27 mouse cellular contexts compared by ENCODE assay signal in the genomic region with DNA sequence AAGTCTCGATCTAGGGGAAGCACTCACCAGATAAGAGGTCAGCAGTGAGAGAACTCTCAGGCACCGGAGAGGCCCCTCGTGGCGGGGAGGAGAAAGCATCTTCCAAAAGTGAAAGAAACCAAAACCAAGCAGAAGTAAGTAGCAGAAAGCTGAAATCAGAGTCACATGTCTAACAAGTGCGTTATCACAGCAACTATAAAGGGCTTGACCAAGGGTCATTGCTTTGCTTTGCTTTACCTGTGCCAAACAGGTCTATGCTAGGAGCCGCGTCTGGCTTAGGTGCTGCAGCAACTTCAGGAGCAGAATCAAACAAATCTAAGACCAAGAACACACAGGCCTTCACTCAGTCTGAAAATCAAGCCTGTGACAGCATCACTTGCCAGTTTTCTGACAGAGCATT. TPM values are rescaled to one million over a fixed set of nuclear protein-coding genes. Genes with fewer than 3 reads are reported as not detected.
A peak's percentile ranks its signal among the peaks of the same experiment; 100 is the strongest.
DNase-seq lines count a peak whose midpoint lies in the region; ATAC-seq and TF ChIP-seq lines count a peak whose summit lies in the region.
"Had no signal": no experiment of that assay in that cellular context is flagged by ENCODE, and none has a peak within 500 bp of the region (broad histone marks: within the 10 kb centered on the region; RNA-seq: fewer than 3 reads in every experiment).

No protein-coding gene starts in this region.

- no peak overlapping the region for H3K4me3 ChIP-seq in limb, embryonic 11.5 days (ENCODE audit: low read depth, low read length)
- H3K4me3 ChIP-seq in limb, embryonic 10.5 days: no peak overlapping the region
- no peak overlapping the region for H3K4me3 ChIP-seq in intestine, postnatal 0 days (ENCODE audit: low read depth, low read length)
- H3K4me3 ChIP-seq: embryonic facial prominence, embryonic 10.5 days; embryonic facial prominence, embryonic 13.5 days; erythroblast, embryonic 14.5 days; forebrain, embryonic 12.5 days; forebrain, embryonic 15.5 days; heart, adult 2 months; heart, embryonic 10.5 days; heart, embryonic 13.5 days; hindbrain, embryonic 13.5 days had no signal

- H3K27ac ChIP-seq in limb, embryonic 11.5 days (replicated peaks; ENCODE audit: low read depth, low read length): no peak overlapping the region
- H3K27ac ChIP-seq in limb, embryonic 10.5 days: no peak overlapping the region
- no peak overlapping the region for H3K27ac ChIP-seq in intestine, postnatal 0 days (ENCODE audit: low read depth, low read length)
- H3K27ac ChIP-seq: embryonic facial prominence, embryonic 10.5 days; embryonic facial prominence, embryonic 13.5 days; forebrain, embryonic 12.5 days; forebrain, embryonic 15.5 days; heart, adult 2 months; heart, embryonic 10.5 days; heart, embryonic 13.5 days; hindbrain, embryonic 13.5 days had no signal

- peak; percentile 17 for DNase-seq in limb, embryonic 11.5 days (ENCODE audit: low spot score)
- no peak for DNase-seq in limb, embryonic 10.5 days (ENCODE audit: low spot score)
- DNase-seq in ZHBTc4 (ENCODE audit: low read depth, low spot score): peak; percentile 22
- no peak for DNase-seq in adrenal gland, adult (ENCODE audit: inconsistent age in 2 of 2, low spot score in 1 of 2)
- no peak for DNase-seq in layer of hippocampus, adult 9-11 months
- DNase-seq: adrenal gland, adult 8-10 months; adrenal gland, postnatal 25 days; B cell, adult 2 months; cerebellum, adult 11-12 months; cerebellum, adult 8-10 months; cerebellum, postnatal 10 days; cerebellum, postnatal 36 days; embryo, embryonic 11 days; gastrocnemius, postnatal 25 days; heart, adult 2 months; heart, postnatal 14 days; kidney, adult 11 months had no signal

- H3K9me3 ChIP-seq in limb, embryonic 11.5 days (ENCODE audit: control insufficient read depth, low read length): no peaks in the 10 kb centered on the region
- H3K9me3 ChIP-seq in limb, embryonic 10.5 days (replicated peaks): no peaks in the 10 kb centered on the region
- H3K9me3 ChIP-seq in intestine, postnatal 0 days (ENCODE audit: control insufficient read depth): no peaks in the 10 kb centered on the region
- H3K9me3 ChIP-seq: embryonic facial prominence, embryonic 10.5 days; embryonic facial prominence, embryonic 13.5 days; forebrain, embryonic 12.5 days; forebrain, embryonic 15.5 days; heart, embryonic 10.5 days; heart, embryonic 13.5 days; hindbrain, embryonic 13.5 days had no signal

- no peak overlapping the region for H3K4me2 ChIP-seq in limb, embryonic 11.5 days (ENCODE audit: low read depth, severe bottlenecking)
- H3K4me2 ChIP-seq in intestine, postnatal 0 days (replicated peaks; ENCODE audit: low read depth): peak overlapping the region; percentile 38; the same call in 1 of the 2 replicates
- H3K4me2 ChIP-seq: embryonic facial prominence, embryonic 13.5 days; forebrain, embryonic 12.5 days; forebrain, embryonic 15.5 days; heart, embryonic 13.5 days; hindbrain, embryonic 13.5 days had no signal

- ATAC-seq in limb, embryonic 11.5 days (ENCODE audit: insufficient number of reproducible peaks, low FRiP score, low TSS enrichment, low read depth): no peak
- ATAC-seq in intestine, postnatal 0 days: peak; percentile 70
- ATAC-seq: forebrain, embryonic 15.5 days; hindbrain, embryonic 16.5 days had no signal

- no peaks in the 10 kb centered on the region for H3K36me3 ChIP-seq in limb, embryonic 11.5 days (ENCODE audit: control insufficient read depth, insufficient read depth, low read length)
- no peaks in the 10 kb centered on the region for H3K36me3 ChIP-seq in limb, embryonic 10.5 days
- no peaks in the 10 kb centered on the region for H3K36me3 ChIP-seq in intestine, postnatal 0 days (ENCODE audit: control insufficient read depth, insufficient read depth)
- H3K36me3 ChIP-seq: embryonic facial prominence, embryonic 10.5 days; embryonic facial prominence, embryonic 13.5 days; forebrain, embryonic 12.5 days; heart, embryonic 10.5 days had no signal

- WGBS in limb, embryonic 11.5 days: 81% methylated on average over 7 of the region's 7 CpGs
- WGBS in limb, embryonic 10.5 days: 77% methylated on average over 7 of the region's 7 CpGs
- 35% methylated on average over 7 of the region's 7 CpGs for WGBS in intestine, postnatal 0 days

- H3K9ac ChIP-seq in limb, embryonic 11.5 days (ENCODE audit: low read length): no peak overlapping the region
- H3K9ac ChIP-seq in intestine, postnatal 0 days (ENCODE audit: low read depth, low read length): no peak overlapping the region
- H3K9ac ChIP-seq: embryonic facial prominence, embryonic 13.5 days; forebrain, embryonic 12.5 days; forebrain, embryonic 15.5 days; heart, embryonic 13.5 days; hindbrain, embryonic 13.5 days had no signal

- no peaks in the 10 kb centered on the region for H3K27me3 ChIP-seq in limb, embryonic 11.5 days (ENCODE audit: control insufficient read depth, insufficient read depth, low read length)
- no peaks in the 10 kb centered on the region for H3K27me3 ChIP-seq in limb, embryonic 10.5 days (ENCODE audit: low read depth, poor library complexity, severe bottlenecking)
- H3K27me3 ChIP-seq in intestine, postnatal 0 days (replicated peaks; ENCODE audit: control insufficient read depth, insufficient read depth, low read length): no peaks in the 10 kb centered on the region
- H3K27me3 ChIP-seq: embryonic facial prominence, embryonic 13.5 days; forebrain, embryonic 12.5 days; forebrain, embryonic 15.5 days; heart, embryonic 13.5 days; hindbrain, embryonic 13.5 days had no signal

- H3K4me1 ChIP-seq in limb, embryonic 11.5 days (ENCODE audit: control insufficient read depth, insufficient read depth, low read length): no peaks in the 10 kb centered on the region
- H3K4me1 ChIP-seq in limb, embryonic 10.5 days: no peaks in the 10 kb centered on the region
- H3K4me1 ChIP-seq in intestine, postnatal 0 days (replicated peaks; ENCODE audit: control insufficient read depth, insufficient read depth, low read length): 0 out of 2 replicates have a peak, but pooled peaks cover 2% of the 10 kb centered on the region
- H3K4me1 ChIP-seq: embryonic facial prominence, embryonic 10.5 days; forebrain, embryonic 12.5 days; forebrain, embryonic 15.5 days; heart, embryonic 10.5 days; hindbrain, embryonic 13.5 days had no signal

- peak; percentile 12; the same call in 1 of the 2 replicates for TF ChIP-seq CTCF in intestine, postnatal 0 days (IDR thresholded peaks at IDR 0.05; ENCODE audit: low read depth)

RNA-seq across cellular contexts. Expression of a gene that starts 48.5 kb away (rescaled TPM):
- polyA plus RNA-seq in limb, embryonic 11.5 days (2014; fragmentation: Nextera tagmentation; extraction: Ambion mirVana): 3.8 and 4.5 TPM in 2 replicates
- 1.8 and 2.3 TPM in 2 replicates for polyA plus RNA-seq in limb, embryonic 10.5 days (2016; fragmentation: Nextera tagmentation; extraction: Ambion mirVana)
- polyA plus RNA-seq in intestine, postnatal 0 days (2015; fragmentation: Nextera tagmentation; extraction: Ambion mirVana): 4.8 TPM in 2 replicates
- polyA plus RNA-seq: erythroblast, embryonic 14.5 days had no signal

Comparison
In these comparisons a context has a peak if more than half of its experiments do, and no peak if none do; other contexts are left out.
1. DNase-seq: peak in limb, embryonic 11.5 days (single experiment) and ZHBTc4 (single experiment); none in limb, embryonic 10.5 days (single experiment), adrenal gland, adult (0 of 2) and layer of hippocampus, adult 9-11 months (single experiment).